Mouse (Mus musculus) adrenal gland, postnatal 14 days (tissue): ENCODE results near the gene Usp3. TPM values are rescaled to one million over a fixed set of nuclear protein-coding genes. Genes with fewer than 3 reads are reported as not detected.

Source experiments
- DNase-seq: peaks from one replicate; pipeline ENCODE4 v3.0.0; 2021; ENCODE audit warnings: mixed read lengths
- total RNA-seq: library from RNA; stranded (reverse); gene quantifications from 2 replicates; pipeline ENCODE4 v1.2.3, GENCODE M21; 2021

Usp3 gene
- total RNA-seq, 1 experiment from 2014 or later = 40.6 TPM

DNA sequence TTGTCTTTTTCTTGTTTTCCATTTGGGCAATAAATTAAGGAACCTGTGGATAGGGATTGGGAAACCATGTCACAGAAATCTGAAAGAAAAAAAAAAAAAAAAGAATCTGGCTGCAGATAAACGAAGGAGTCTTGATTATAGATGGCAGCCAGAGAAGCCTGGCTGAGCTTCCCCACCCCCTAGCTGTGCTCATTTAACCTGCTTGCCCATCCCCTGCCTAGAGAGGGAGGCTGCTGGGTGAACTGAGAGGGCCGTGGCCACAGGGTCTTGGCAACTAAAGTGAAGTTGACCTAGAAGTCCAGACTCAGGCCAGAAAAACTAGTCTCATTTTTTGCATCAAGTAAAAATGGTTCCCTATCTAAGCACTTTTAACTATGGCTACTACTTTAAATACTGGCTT lies 82.0 kb downstream of the Usp3 start:
- DNase-seq = peak; percentile 58

DNA sequence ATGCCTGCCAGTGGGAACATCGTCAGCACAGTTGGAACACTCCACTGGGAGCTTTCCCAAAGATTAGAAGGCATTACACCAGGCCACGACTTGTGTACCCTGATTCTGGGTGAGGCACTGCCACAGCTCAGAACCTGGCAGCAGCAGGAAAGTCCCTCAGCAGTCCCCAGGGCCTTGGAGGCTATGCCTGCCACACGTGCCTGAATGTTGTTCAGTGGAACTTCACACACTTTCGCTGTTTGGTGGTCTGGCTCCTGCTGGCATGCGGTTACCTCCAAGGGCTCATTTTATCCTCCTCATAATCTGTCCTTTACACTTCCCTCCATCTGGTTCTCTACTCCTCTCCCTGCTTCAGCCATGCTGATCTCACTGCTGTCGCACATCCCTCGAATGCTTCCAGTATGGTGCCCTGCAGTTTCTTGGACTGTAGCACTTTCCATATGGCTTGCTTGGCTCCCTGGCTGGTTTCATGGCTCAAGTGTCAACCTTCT lies 82.5 kb downstream of the Usp3 start:
- DNase-seq = peak; percentile 61

DNA sequence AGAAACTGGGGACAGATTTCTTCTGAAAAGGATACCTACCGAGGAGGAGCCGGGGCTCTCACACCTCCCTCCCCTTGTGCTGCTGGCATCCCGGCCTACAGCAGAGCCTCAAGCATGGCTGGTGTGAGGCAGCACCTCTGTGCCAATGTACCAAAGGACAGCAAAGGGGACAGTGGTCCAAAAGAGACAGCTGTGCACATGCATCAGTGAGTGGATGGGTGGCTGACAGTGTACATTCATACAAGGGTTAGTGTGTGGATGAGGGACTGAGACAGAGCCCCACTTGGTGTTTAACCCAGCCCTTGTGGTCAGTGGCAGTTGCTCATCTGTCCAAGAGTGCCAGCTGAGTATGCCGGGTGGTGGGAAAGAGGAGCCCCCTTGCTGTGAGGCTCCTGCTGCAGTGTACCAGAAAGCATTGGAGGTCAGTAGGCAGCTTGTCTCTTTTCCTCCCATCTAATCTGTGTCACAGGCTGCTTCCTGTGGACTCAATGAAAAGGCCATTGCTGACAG lies 84.0 kb downstream of the Usp3 start:
- no peak for DNase-seq

DNA sequence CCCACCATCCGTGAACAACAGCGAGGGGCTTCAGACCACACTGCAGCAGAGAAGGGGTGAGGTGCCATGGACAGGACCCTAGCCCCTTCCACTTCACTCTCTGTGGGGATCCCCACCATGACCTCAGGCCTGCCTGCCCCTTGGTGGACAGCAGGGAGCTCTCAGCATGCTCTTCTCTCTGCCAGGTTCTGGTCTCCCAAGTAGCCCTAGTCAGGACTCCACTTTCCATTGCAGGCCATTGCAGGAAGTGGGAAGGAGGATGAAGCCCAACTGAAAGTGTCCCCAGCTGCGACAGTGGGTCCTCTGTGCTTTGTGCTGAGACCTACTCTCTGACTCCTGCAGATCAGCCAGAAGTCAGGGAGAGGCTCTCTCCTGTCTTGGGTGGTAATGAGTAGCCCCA lies 85.3 kb downstream of the Usp3 start:
- no peak for DNase-seq

DNA sequence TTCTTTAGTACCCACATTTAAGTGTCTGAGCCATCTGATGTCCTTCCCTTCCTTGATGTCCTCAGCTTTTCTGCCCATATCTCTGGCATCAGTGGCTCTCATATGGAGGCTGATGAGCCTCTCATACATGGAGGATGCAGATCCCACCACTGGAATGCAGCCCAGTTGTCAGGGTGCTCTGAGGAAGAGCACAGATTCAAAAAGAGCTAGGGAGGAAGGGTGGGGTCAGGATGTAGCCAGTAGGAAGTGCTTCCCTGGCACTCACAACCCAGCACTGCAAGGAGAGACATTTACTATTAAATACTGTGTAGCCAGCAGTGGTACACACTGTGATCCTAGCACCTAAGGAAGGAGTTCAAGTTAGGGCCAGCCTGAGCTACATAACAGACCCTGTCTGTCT lies 86.5 kb downstream of the Usp3 start:
- no peak for DNase-seq

DNA sequence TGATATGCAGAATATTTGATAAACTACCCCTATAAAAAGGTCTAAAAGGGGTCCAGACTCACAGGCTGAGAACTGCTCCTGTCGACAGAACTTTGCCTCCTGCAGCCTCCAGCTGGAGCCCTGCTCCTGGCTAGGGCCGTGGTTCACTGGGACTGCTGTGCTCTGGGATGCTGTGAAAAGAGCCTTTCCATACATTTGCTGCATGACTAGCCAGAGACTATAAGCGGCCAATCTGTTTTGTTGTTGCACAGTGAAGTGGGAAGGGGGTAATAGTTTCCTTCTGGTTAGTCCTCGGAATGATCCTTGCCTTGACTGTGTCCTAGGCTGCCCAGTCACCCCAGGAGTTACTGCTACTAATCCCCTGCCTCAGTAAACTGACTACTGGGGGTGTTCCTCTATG lies 86.9 kb downstream of the Usp3 start:
- DNase-seq = no peak

DNA sequence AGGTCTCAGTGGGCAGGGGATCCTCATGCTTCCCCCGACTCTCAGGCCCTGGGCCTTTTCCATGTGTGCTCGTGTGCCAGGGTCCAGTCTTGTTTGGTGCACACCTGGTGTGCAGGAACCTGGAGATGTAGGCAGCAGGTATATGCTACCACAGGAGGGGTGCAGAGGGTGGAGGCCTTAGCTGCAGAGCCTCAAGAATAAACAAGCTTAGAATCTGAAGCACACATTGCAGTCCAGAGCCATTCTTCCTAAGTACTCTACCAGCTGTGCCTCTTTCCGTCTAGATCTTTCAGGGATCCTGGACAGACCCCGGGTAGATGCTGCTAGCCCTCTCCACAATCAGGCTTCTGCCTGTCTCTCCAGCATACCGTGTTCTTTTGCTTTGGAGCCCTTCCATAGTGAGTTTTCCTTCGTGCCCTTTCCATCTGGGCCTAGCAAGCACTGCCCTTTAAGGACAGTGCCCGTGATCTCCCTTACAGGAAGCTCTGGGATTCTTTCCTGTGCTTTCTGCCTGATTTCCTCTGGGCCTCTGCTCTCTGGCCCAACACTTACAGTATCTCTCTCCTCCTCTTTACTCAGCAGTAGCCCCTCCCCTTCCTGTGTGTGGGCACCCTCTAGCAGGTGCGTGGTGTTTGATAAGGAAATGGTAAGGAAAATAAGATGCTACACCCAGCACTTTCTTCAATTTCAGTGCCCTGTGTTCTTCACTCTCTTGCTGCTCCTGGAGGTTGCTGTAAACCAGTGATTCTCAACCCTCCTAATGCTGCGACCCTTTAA lies 87.6 kb downstream of the Usp3 start:
- DNase-seq = no peak

DNA sequence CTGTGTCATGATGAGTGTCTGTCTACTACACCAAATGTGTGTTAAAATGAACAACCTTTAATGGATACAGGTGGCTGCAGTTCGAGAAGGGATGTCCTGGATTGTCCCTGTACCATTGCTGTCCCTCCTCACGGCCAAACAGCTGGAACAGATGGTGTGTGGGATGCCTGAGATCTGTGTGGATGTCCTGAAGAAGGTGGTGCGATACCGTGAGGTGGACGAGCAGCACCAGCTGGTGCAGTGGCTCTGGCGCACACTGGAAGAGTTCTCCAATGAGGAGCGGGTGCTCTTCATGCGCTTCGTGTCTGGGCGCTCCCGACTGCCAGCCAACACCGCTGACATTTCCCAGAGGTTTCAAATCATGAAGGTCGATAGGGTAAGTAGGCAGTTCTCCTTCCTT lies 88.4 kb downstream of the Usp3 start:
- DNase-seq = no peak

DNA sequence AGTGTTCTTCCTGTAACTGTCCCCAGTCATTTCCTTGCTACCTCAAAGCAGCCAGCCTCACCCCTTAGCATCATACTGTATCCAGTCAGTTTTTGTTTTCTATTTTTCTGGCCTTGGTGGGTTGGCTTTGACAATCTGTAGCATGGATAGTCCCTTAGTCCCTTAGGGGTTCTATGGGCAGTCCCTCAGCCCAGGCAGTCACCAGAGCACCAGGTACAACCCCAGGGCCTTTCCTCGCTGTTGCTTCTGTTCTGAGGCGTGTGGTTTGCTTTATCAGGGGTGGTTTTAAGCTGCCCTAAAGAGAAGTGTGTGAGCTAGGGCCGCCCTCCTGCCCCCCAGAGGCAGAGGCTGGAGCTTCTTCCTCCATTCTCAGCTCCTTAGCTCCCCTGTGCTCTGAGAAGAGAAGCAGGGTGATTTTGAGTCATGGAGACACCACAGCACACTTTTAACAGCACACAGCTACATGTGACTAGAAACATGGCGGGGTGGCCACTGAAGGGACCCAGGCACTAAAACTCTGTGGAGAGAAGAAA lies 89.0 kb downstream of the Usp3 start:
- DNase-seq = no peak

DNA sequence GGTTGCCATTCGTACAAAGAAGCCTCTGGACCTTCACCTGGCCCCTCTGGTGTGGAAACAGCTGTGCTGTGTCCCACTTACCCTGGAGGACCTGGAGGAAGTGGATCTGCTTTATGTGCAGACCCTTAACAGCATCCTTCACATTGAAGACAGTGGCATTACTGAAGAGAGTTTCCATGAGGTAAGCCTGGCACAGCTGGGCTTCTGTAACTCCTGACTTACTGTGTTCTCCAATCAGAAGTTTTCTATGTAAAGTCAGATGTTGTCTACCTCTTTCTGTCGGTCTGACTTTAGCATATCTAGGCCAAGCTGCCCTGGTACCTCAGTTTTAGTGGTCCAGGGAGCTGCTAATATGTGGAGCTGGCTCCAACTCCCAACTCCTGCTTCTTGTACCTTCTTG lies 91.7 kb downstream of the Usp3 start:
- DNase-seq = no peak

DNA sequence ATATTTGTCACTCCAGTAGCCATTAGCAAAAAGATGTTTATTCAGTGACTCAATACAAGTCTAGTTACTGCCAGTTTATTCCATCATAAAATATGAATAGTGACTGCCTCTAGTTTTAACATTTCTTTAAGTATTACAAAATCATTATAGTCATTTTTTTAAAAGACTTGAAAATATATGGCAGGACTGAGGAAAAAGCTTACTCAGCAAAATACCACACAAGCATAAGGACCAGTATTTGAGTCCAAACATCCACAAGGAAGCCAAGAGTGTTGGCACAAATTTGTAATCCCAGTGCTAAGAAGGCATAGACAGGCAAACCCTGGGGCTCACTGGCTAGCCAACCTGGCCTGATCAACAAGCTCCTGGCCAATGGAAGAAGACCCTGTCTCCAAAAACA lies 99.0 kb downstream of the Usp3 start:
- no peak for DNase-seq

DNA sequence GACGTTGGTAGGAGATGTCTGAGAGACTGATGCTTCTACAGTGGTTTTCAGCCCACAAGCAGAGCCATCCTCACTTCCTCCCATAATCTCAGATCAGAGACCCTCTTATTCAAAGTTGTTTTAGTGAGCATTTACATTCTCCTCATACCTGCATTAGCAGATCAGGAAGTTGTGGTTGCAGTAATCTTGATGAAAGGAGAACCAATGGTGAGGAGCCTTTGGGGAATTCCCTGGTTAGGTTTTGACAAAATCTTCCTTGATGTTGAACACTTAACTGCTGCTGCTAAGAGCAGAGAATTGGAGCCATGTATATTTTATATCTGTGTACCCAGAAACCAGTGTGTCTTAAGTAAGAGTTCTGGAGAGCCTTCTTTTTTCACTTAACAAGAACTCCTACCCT lies 100.6 kb downstream of the Usp3 start:
- DNase-seq = no peak

DNA sequence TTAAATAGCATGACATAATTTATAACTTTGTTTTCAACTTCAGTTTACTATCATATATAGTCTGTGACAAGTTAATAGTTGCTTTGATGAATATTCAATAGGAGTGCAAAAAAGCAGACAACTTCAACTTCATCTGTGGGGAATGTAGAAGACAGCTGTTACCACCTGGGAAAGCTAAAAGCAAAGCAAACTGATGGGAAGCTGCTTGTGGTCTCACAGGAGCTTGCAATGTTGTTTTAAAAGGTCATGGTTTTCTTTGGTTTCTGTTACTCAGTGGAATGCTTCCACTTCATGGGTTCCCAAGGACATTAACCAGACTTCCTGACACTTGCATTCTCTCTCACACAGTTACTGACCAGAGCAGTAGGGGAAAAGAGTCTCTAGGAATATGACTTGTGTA lies 104.2 kb downstream of the Usp3 start:
- DNase-seq = no peak

DNA sequence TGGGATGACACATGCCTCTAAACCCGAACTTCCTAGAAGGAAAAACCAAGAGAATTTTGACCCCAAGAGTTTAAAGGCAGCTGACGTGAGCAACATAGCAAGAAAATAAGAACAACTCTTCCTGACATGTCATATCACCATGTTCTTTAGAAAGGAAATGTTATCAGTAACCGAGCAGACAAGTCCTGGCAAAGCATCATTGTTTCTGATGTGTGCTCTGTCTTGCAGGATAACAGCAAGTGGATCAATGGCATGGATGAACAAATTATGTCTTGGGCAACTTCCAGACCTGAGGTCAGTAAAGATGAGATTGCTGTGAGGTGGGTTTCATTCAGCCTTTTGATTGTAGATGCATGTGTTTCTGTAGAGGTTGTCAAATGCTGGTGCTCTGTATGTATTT lies 109.5 kb downstream of the Usp3 start:
- DNase-seq = no peak

DNA sequence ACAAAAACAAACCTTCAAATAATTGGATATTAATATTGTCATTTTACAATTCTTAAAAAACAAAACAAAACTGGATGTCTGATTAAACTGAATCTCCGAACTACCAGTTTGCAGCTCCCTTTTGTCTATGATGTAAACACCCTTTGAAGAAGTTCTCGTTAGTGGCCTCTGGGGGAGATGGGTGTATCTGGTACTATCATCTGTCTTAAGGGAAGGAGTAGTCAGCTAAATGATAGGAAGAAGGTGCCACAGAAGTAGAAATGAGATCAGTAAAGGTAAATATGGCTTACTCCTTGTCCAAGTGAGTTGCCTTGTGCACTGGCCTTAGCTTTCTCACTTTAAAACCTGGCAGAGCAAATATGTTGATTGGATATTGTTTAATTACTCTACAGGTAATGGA lies 115.2 kb downstream of the Usp3 start:
- DNase-seq = no peak

DNA sequence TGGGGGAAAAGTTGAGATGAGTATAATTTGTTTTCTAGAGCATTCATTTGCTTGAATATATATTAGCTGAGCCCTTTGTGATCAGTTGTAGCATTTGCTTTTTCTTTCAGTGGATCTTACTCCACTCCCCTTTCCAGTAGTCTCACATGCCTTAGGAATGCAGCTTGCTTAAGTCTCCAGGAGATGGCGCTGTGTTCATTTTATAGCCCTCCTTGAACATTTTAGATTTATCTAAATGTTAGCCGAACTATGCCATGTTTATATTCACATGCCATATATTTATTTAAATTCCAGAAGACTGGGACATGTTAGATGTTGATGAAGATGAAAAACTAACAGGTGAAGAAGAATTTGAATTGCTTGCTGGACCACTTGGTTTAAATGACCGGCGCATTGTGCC lies 127.9 kb downstream of the Usp3 start:
- peak; percentile 56 for DNase-seq

Other genes starting within 250 kb of the Usp3 start
- gene Herc1, start 242.7 kb downstream of the Usp3 start, total RNA-seq = 49.1 and 49.2 TPM in 2 replicates
- gene Fbxl22, start 78.5 kb downstream of the Usp3 start, total RNA-seq = 0.52 and 1.5 TPM in 2 replicates
- 0.33 and 0.49 TPM in 2 replicates for gene Car12, start 120.5 kb upstream of the Usp3 start, total RNA-seq
- gene Aph1b, start 202.3 kb upstream of the Usp3 start, total RNA-seq = 3.7 and 3.8 TPM in 2 replicates
- 0.30 TPM in 1 of 2 replicates, not detected in the other for gene Gm10647, start 203.9 kb upstream of the Usp3 start, total RNA-seq
- 7.9 and 8.0 TPM in 2 replicates for gene Aph1c, start 241.6 kb upstream of the Usp3 start, total RNA-seq